Mouse (Mus musculus) stomach, embryonic 14.5 days (tissue): Measurements from ENCODE around the gene Nqo2. TPM values are rescaled to one million over a fixed set of nuclear protein-coding genes. Genes with fewer than 3 reads are reported as not detected.
A peak's percentile ranks its signal among the peaks of the same experiment; 100 is the strongest.

Experiments
- ATAC-seq: fragments of 200-750 bp; cut with Nextera tagmentation; 2 replicates; pipeline ENCODE4 v1.8.0; 2017; ENCODE audit warnings: low read depth, moderate TSS enrichment; ENCODE audit not compliant: insufficient number of reproducible peaks, insufficient read depth, low FRiP score
- H3K27ac ChIP-seq: fragments of 300-500 bp; sonication (generic); 2 replicates; pipeline ENCODE4 v1.5.1; 2014; ENCODE audit warnings: mild to moderate bottlenecking, low read length, moderate library complexity, mixed read lengths
- H3K27me3 ChIP-seq: fragments of 300-500 bp; sonication (generic); 2 replicates; pipeline ENCODE4 v1.6.1; 2014; ENCODE audit warnings: low read length, control low read depth, mixed read lengths; ENCODE audit not compliant: control insufficient read depth, insufficient read depth
- H3K36me3 ChIP-seq: fragments of 300-500 bp; sonication (generic); 2 replicates; pipeline ENCODE4 v1.6.1; 2014; ENCODE audit warnings: mild to moderate bottlenecking, control low read depth, low read length, moderate library complexity, mixed read lengths; ENCODE audit not compliant: control insufficient read depth, insufficient read depth
- H3K4me1 ChIP-seq: fragments of 300-500 bp; sonication (generic); 2 replicates; pipeline ENCODE4 v1.6.1; 2014; ENCODE audit warnings: low read length, control low read depth, mixed read lengths; ENCODE audit not compliant: control insufficient read depth, insufficient read depth
- H3K4me2 ChIP-seq: fragments of 300-500 bp; sonication (generic); replicated peaks from 2 replicates; pipeline ENCODE4 v1.6.1; 2014; ENCODE audit warnings: low read depth, low read length, control low read depth
- H3K4me3 ChIP-seq: fragments of 300-500 bp; sonication (generic); 2 replicates; pipeline ENCODE4 v1.5.1; 2014; ENCODE audit warnings: low read depth, low read length, control low read depth
- H3K9ac ChIP-seq: fragments of 300-500 bp; sonication (generic); replicated peaks from 2 replicates; pipeline ENCODE4 v1.6.1; 2014; ENCODE audit warnings: low read depth, mild to moderate bottlenecking, control low read depth, low read length, moderate library complexity, mixed read lengths
- H3K9me3 ChIP-seq: fragments of 300-500 bp; sonication (generic); 2 replicates; pipeline ENCODE4 v1.6.1; 2016; ENCODE audit warnings: low read depth, low read length, control low read depth; ENCODE audit not compliant: control insufficient read depth
- WGBS: fragments of 180-500 bp; shearing (Covaris S2); extraction: QIAGEN DNeasy Blood & Tissue Kit; methylation state at CpG from one replicate; pipeline ENCODE4 v1.1.7; 2014; 5-methylcytosine and 5-hydroxymethylcytosine counted together
- polyA plus RNA-seq: library from polyadenylated mRNA; unstranded; fragments of >200 nt; fragmentation: Nextera tagmentation; extraction: Ambion mirVana; gene quantifications from 2 replicates; pipeline ENCODE4 v1.2.1, GENCODE M21; 2014

The Nqo2 gene
- polyA plus RNA-seq, 1 experiment from 2014 or later, result 27.7 TPM

GRCm38 (mm10) chr13:34016927-34017569 lies 52.6 kb downstream of the Nqo2 start:
- no peaks in the 10 kb centered on the region for H3K4me1 ChIP-seq
- WGBS, result 93% methylated on average over 9 of the region's 9 CpGs

GRCm38 (mm10) chr13:34018521-34018920 lies 54.0 kb downstream of the Nqo2 start:
- peaks cover 51% of the 10 kb centered on the region for H3K36me3 ChIP-seq
- H3K4me3 ChIP-seq, result no peak overlapping the region
- no peak overlapping the region for H3K9ac ChIP-seq
- no peak overlapping the region for H3K27ac ChIP-seq
- 94% methylated on average over 1 of the region's 1 CpGs for whole genome bisulfite sequencing
- H3K4me1 ChIP-seq, result no peaks in the 10 kb centered on the region
- no peaks in the 10 kb centered on the region for H3K27me3 ChIP-seq
- no peak for ATAC-seq
- no peaks in the 10 kb centered on the region for H3K9me3 ChIP-seq
- H3K4me2 ChIP-seq, result no peak overlapping the region

More at GRCm38 (mm10) chr13:34016927-34017569, 52.6 kb downstream of the Nqo2 start:
- no peak for ATAC-seq
- Histone ChIP-seq H3K4me3 (no peak overlapping the region), H3K27me3 (no peaks in the 10 kb centered on the region), H3K36me3 (peaks cover 42% of the 10 kb centered on the region), H3K9me3 (no peaks in the 10 kb centered on the region), H3K9ac (no peak overlapping the region), H3K4me2 (no peak overlapping the region), H3K27ac (no peak overlapping the region)

GRCm38 (mm10) chr13:34021998-34022397 lies 57.5 kb downstream of the Nqo2 start:
- Histone ChIP-seq H3K4me3 (no peak overlapping the region), H3K9me3 (no peaks in the 10 kb centered on the region), H3K4me2 (no peak overlapping the region), H3K4me1 (no peaks in the 10 kb centered on the region), H3K36me3 (peaks cover 34% of the 10 kb centered on the region), H3K27me3 (no peaks in the 10 kb centered on the region), H3K27ac (no peak overlapping the region), H3K9ac (no peak overlapping the region)
- no peak for ATAC-seq
- WGBS, result 71% methylated on average over 2 of the region's 2 CpGs

- H3K9me3 ChIP-seq, result no peaks in the 10 kb centered on the region
- no peak overlapping the region for H3K4me2 ChIP-seq
- peaks cover under 1% of the 10 kb centered on the region; the same call in 1 of the 2 replicates for H3K4me1 ChIP-seq
- 83% methylated on average over 2 of the region's 2 CpGs for WGBS
- ATAC-seq, result no peak
- peaks cover 31% of the 10 kb centered on the region for H3K36me3 ChIP-seq
- H3K27ac ChIP-seq, result no peak overlapping the region
- H3K27me3 ChIP-seq, result no peaks in the 10 kb centered on the region
- H3K9ac ChIP-seq, result no peak overlapping the region
- no peak overlapping the region for H3K4me3 ChIP-seq
Measured at GRCm38 (mm10) chr13:34032041-34032440, 67.6 kb downstream of the Nqo2 start.

- no peak overlapping the region for H3K9ac ChIP-seq
Measured at GRCm38 (mm10) chr13:34035424-34035823, 70.9 kb downstream of the Nqo2 start.

GRCm38 (mm10) chr13:34036726-34037125 lies 72.2 kb downstream of the Nqo2 start:
- WGBS, result 71% methylated on average over 5 of the region's 5 CpGs
- H3K4me3 ChIP-seq, result no peak overlapping the region
- H3K4me2 ChIP-seq, result no peak overlapping the region
- no peak for ATAC-seq
- H3K27me3 ChIP-seq, result no peaks in the 10 kb centered on the region
- no peak overlapping the region for H3K9ac ChIP-seq
- peaks cover 10% of the 10 kb centered on the region; the same call in 1 of the 2 replicates for H3K36me3 ChIP-seq
- H3K4me1 ChIP-seq, result peaks cover 16% of the 10 kb centered on the region; the same call in 1 of the 2 replicates
- H3K27ac ChIP-seq, result no peak overlapping the region; the same call in 1 of the 2 replicates
- no peaks in the 10 kb centered on the region for H3K9me3 ChIP-seq

More at GRCm38 (mm10) chr13:34035424-34035823, 70.9 kb downstream of the Nqo2 start:
- Histone ChIP-seq H3K27me3 (no peaks in the 10 kb centered on the region), H3K4me2 (no peak overlapping the region), H3K36me3 (peaks cover 14% of the 10 kb centered on the region; the same call in 1 of the 2 replicates), H3K4me1 (peaks cover 16% of the 10 kb centered on the region; the same call in 1 of the 2 replicates), H3K9me3 (no peaks in the 10 kb centered on the region), H3K27ac (no peak overlapping the region), H3K4me3 (no peak overlapping the region)
- 75% methylated on average over 3 of the region's 3 CpGs for WGBS
- no peak for ATAC-seq

- Histone ChIP-seq H3K9me3 (no peaks in the 10 kb centered on the region), H3K9ac (peak within 1 kb of the TSS; percentile 83), H3K36me3 (peaks cover 10% of the 10 kb centered on the region; the same call in 1 of the 2 replicates), H3K27ac (peak within 1 kb of the TSS; percentile 73), H3K4me2 (peak within 1 kb of the TSS; percentile 82), H3K4me3 (peak within 1 kb of the TSS; percentile 71), H3K27me3 (no peaks in the 10 kb centered on the region), H3K4me1 (peaks cover 16% of the 10 kb centered on the region; the same call in 1 of the 2 replicates)
- WGBS, result 1% methylated on average over 37 of the region's 37 CpGs
- ATAC-seq, result peak; percentile 90
Measured at GRCm38 (mm10) chr13:34037172-34038055, 72.9 kb downstream of the Nqo2 start, which contains the start of gene Bphl. Bphl (plus strand) TSS chr13:34037597.

- Histone ChIP-seq H3K9me3 (no peaks in the 10 kb centered on the region), H3K27me3 (no peaks in the 10 kb centered on the region), H3K36me3 (peaks cover 4% of the 10 kb centered on the region; the same call in 1 of the 2 replicates), H3K4me1 (peaks cover 16% of the 10 kb centered on the region; the same call in 1 of the 2 replicates), H3K4me3 (peak overlapping the region; percentile 71), H3K27ac (peak overlapping the region; percentile 73), H3K4me2 (peak overlapping the region; percentile 82), H3K9ac (peak overlapping the region; percentile 83)
- 43% methylated on average over 5 of the region's 5 CpGs for WGBS
- no peak for ATAC-seq
Measured at GRCm38 (mm10) chr13:34038056-34038432, 73.6 kb downstream of the Nqo2 start.
